Mouse (Mus musculus): ENCODE measurements around the gene Kcnab3.
A peak's percentile ranks its signal among the peaks of the same experiment; 100 is the strongest.
"Not testable (repeated sequence)": the region's sequence is repeated elsewhere in the genome, so short reads cannot be mapped to it uniquely, and the experiment has no call there.

Gene Kcnab3

GRCm38 (mm10) chr11:69325628-69326407 lies at the start of gene Kcnab3:
Kcnab3 (plus strand) TSS chr11:69326258.
- peak; percentile 94 for DNase-seq

- no peak for DNase-seq
Measured at GRCm38 (mm10) chr11:69277267-69277666, 48.8 kb upstream of the Kcnab3 start.

GRCm38 (mm10) chr11:69291111-69291510 lies 34.9 kb upstream of the Kcnab3 start:
- no peak for DNase-seq

- DNase-seq: no peak
Measured at GRCm38 (mm10) chr11:69295286-69295685, 30.8 kb upstream of the Kcnab3 start.

- DNase-seq: no peak
Measured at GRCm38 (mm10) chr11:69297799-69298198, 28.3 kb upstream of the Kcnab3 start.

- no peak for DNase-seq
Measured at GRCm38 (mm10) chr11:69298231-69298630, 27.8 kb upstream of the Kcnab3 start.

- DNase-seq: no peak
Measured at GRCm38 (mm10) chr11:69302817-69303216, 23.2 kb upstream of the Kcnab3 start.

GRCm38 (mm10) chr11:69305291-69305690 lies 20.8 kb upstream of the Kcnab3 start:
- DNase-seq: no peak

- DNase-seq: no peak
Measured at GRCm38 (mm10) chr11:69306039-69306438, 20.0 kb upstream of the Kcnab3 start.

- DNase-seq: no peak
Measured at GRCm38 (mm10) chr11:69311266-69311665, 14.8 kb upstream of the Kcnab3 start.

GRCm38 (mm10) chr11:69316361-69316760 lies 9.7 kb upstream of the Kcnab3 start:
- no peak for DNase-seq

GRCm38 (mm10) chr11:69318000-69318399 lies 8.1 kb upstream of the Kcnab3 start:
- DNase-seq: not testable (repeated sequence)

GRCm38 (mm10) chr11:69321580-69321979 lies 4.5 kb upstream of the Kcnab3 start:
- no peak for DNase-seq

- no peak for DNase-seq
Measured at GRCm38 (mm10) chr11:69322010-69322409, 4.0 kb upstream of the Kcnab3 start.

GRCm38 (mm10) chr11:69322693-69323471 lies 3.2 kb upstream of the Kcnab3 start:
- DNase-seq: peak; percentile 31

GRCm38 (mm10) chr11:69323667-69324111 lies 2.4 kb upstream of the Kcnab3 start, which contains the start of the genes Cntrob and Trappc1:
Cntrob (minus strand) TSS chr11:69323775.
Trappc1 (plus strand) TSS chr11:69323980.
- peak; percentile 99 for DNase-seq

GRCm38 (mm10) chr11:69324749-69325148 lies 1.3 kb upstream of the Kcnab3 start:
- no peak for DNase-seq

GRCm38 (mm10) chr11:69326408-69327156 lies 524 bp downstream of the Kcnab3 start:
- peak; percentile 35 for DNase-seq

GRCm38 (mm10) chr11:69327157-69327442 lies 1.0 kb downstream of the Kcnab3 start:
- DNase-seq: no peak

- DNase-seq: no peak
Measured at GRCm38 (mm10) chr11:69327648-69328047, 1.6 kb downstream of the Kcnab3 start.

- no peak for DNase-seq
Measured at GRCm38 (mm10) chr11:69328517-69328916, 2.5 kb downstream of the Kcnab3 start.

- DNase-seq: no peak
Measured at GRCm38 (mm10) chr11:69331152-69331551, 5.1 kb downstream of the Kcnab3 start.

- peak; percentile 90 for DNase-seq
Measured at GRCm38 (mm10) chr11:69331929-69332405, 5.9 kb downstream of the Kcnab3 start.

All from embryo, embryonic 11 days (tissue).